ENCODE assay signal across 9 mouse cellular contexts in the genomic region with DNA sequence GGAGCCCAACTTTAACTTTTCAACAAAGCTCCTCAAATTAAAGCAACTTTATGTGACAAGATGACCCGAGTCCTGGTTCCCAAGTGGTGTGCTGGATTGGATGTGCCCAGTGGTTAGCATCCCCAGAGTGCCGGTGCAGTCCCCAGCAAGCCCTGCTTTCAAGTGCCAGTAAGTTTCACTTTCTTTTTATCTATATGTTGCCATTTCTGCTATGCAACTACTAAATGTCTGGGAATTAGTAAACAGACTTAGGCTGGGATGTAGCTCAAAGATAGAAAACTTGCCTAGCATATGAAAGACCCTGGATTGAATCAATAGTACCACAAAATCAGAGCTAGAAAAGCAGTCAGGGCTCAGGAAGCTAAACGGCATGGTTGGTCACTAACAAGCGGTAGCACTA. TPM values are rescaled to one million over a fixed set of nuclear protein-coding genes. Genes with fewer than 3 reads are reported as not detected.
A peak's percentile ranks its signal among the peaks of the same experiment; 100 is the strongest.
DNase-seq lines count a peak whose midpoint lies in the region; ATAC-seq and TF ChIP-seq lines count a peak whose summit lies in the region.
"Had no signal": no experiment of that assay in that cellular context is flagged by ENCODE, and none has a peak within 500 bp of the region (broad histone marks: within the 10 kb centered on the region; RNA-seq: fewer than 3 reads in every experiment).

No protein-coding gene starts in this region.

- peaks cover 14% of the 10 kb centered on the region for H3K4me1 ChIP-seq in neural tube, embryonic 11.5 days (ENCODE audit: control insufficient read depth, insufficient read depth, low read length)
- H3K4me1 ChIP-seq in embryonic facial prominence, embryonic 15.5 days, result peaks cover 15% of the 10 kb centered on the region
- H3K4me1 ChIP-seq in limb, embryonic 11.5 days (ENCODE audit: control insufficient read depth, insufficient read depth, low read length), result 0 out of 2 replicates have a peak, but pooled peaks cover 6% of the 10 kb centered on the region
- no peaks in the 10 kb centered on the region for H3K4me1 ChIP-seq in stomach, postnatal 0 days (replicated peaks; ENCODE audit: control insufficient read depth, insufficient read depth)
- peaks cover 5% of the 10 kb centered on the region for H3K4me1 ChIP-seq in thymus, adult 2 months (replicated peaks; ENCODE audit: control insufficient read depth, insufficient read depth, low read length)

- no peak overlapping the region for H3K27ac ChIP-seq in neural tube, embryonic 11.5 days (ENCODE audit: low read depth, low read length)
- H3K27ac ChIP-seq in embryonic facial prominence, embryonic 15.5 days (replicated peaks), result no peak overlapping the region
- H3K27ac ChIP-seq in limb, embryonic 11.5 days (replicated peaks; ENCODE audit: low read depth, low read length), result no peak overlapping the region
- no peak overlapping the region for H3K27ac ChIP-seq in stomach, postnatal 0 days (replicated peaks)
- H3K27ac ChIP-seq in thymus, adult 2 months (ENCODE audit: control insufficient read depth, insufficient read depth, low read length), result no peak overlapping the region

- no peak for TF ChIP-seq CTCF in stomach, postnatal 0 days (IDR thresholded peaks at IDR 0.05; ENCODE audit: low read depth)
- no peak for TF ChIP-seq CTCF in thymus, adult 2 months (IDR thresholded peaks at IDR 0.05; ENCODE audit: borderline replicate concordance, control insufficient read depth, extremely low read depth, insufficient read depth, low read length, poor library complexity)

- ATAC-seq in neural tube, embryonic 11.5 days (ENCODE audit: insufficient read depth, low FRiP score, low TSS enrichment), result no peak
- ATAC-seq in embryonic facial prominence, embryonic 15.5 days (ENCODE audit: insufficient number of reproducible peaks, low FRiP score, low TSS enrichment, low read depth), result no peak
- no peak for ATAC-seq in limb, embryonic 11.5 days (ENCODE audit: insufficient number of reproducible peaks, low FRiP score, low TSS enrichment, low read depth)
- no peak for ATAC-seq in stomach, postnatal 0 days (ENCODE audit: low FRiP score, low TSS enrichment)

- no peak overlapping the region; the same call in 1 of the 2 replicates for H3K4me2 ChIP-seq in neural tube, embryonic 11.5 days (ENCODE audit: low read depth)
- H3K4me2 ChIP-seq in embryonic facial prominence, embryonic 15.5 days (replicated peaks), result peak overlapping the region; percentile 64
- peak overlapping the region; percentile 15; the same call in 1 of the 2 replicates for H3K4me2 ChIP-seq in limb, embryonic 11.5 days (ENCODE audit: low read depth, severe bottlenecking)
- peak overlapping the region; percentile 88 for H3K4me2 ChIP-seq in stomach, postnatal 0 days (replicated peaks; ENCODE audit: low read depth)

- TF ChIP-seq POLR2A in thymus, adult 2 months (IDR thresholded peaks at IDR 0.05; ENCODE audit: control insufficient read depth, extremely low read depth, insufficient read depth, low read length, poor library complexity), result no peak

- H3K9ac ChIP-seq in neural tube, embryonic 11.5 days (ENCODE audit: low read length), result no peak overlapping the region
- no peak overlapping the region for H3K9ac ChIP-seq in embryonic facial prominence, embryonic 15.5 days
- H3K9ac ChIP-seq in limb, embryonic 11.5 days (ENCODE audit: low read length), result no peak overlapping the region; the same call in 1 of the 2 replicates
- H3K9ac ChIP-seq in stomach, postnatal 0 days (ENCODE audit: low read length), result no peak overlapping the region

- no peaks in the 10 kb centered on the region for H3K9me3 ChIP-seq in neural tube, embryonic 11.5 days (ENCODE audit: control insufficient read depth, low read length)
- no peaks in the 10 kb centered on the region for H3K9me3 ChIP-seq in embryonic facial prominence, embryonic 15.5 days (replicated peaks)
- no peaks in the 10 kb centered on the region for H3K9me3 ChIP-seq in limb, embryonic 11.5 days (ENCODE audit: control insufficient read depth, low read length)
- H3K9me3 ChIP-seq in stomach, postnatal 0 days (ENCODE audit: control insufficient read depth, low read length), result no peaks in the 10 kb centered on the region

- H3K4me3 ChIP-seq in neural tube, embryonic 11.5 days (ENCODE audit: low read depth, low read length), result 0 out of 2 replicates have a peak overlapping the region, but pooled peaks have one; percentile 96
- H3K4me3 ChIP-seq in embryonic facial prominence, embryonic 15.5 days (replicated peaks), result peak overlapping the region; percentile 100; the same call in 1 of the 2 replicates
- no peak overlapping the region for H3K4me3 ChIP-seq in limb, embryonic 11.5 days (ENCODE audit: low read depth, low read length)
- no peak overlapping the region for H3K4me3 ChIP-seq in stomach, postnatal 0 days (ENCODE audit: low read depth, low read length)
- H3K4me3 ChIP-seq in thymus, adult 2 months (ENCODE audit: control insufficient read depth, insufficient read depth, low read length), result no peak overlapping the region

- no peaks in the 10 kb centered on the region for H3K27me3 ChIP-seq in neural tube, embryonic 11.5 days (ENCODE audit: control insufficient read depth, insufficient read depth, low read length)
- H3K27me3 ChIP-seq in embryonic facial prominence, embryonic 15.5 days, result no peaks in the 10 kb centered on the region
- no peaks in the 10 kb centered on the region for H3K27me3 ChIP-seq in limb, embryonic 11.5 days (ENCODE audit: control insufficient read depth, insufficient read depth, low read length)
- H3K27me3 ChIP-seq in stomach, postnatal 0 days (ENCODE audit: control insufficient read depth, insufficient read depth, low read length), result no peaks in the 10 kb centered on the region
- no peaks in the 10 kb centered on the region for H3K27me3 ChIP-seq in thymus, adult 2 months (ENCODE audit: control insufficient read depth, insufficient read depth, low read length)

- TF ChIP-seq EP300 in stomach, postnatal 0 days (optimal IDR thresholded peaks at IDR 0.05), result no peak

- H3K36me3 ChIP-seq in neural tube, embryonic 11.5 days (ENCODE audit: control insufficient read depth, insufficient read depth, low read length), result no peaks in the 10 kb centered on the region
- peaks cover 6% of the 10 kb centered on the region; the same call in 1 of the 2 replicates for H3K36me3 ChIP-seq in embryonic facial prominence, embryonic 15.5 days
- H3K36me3 ChIP-seq in limb, embryonic 11.5 days (ENCODE audit: control insufficient read depth, insufficient read depth, low read length), result no peaks in the 10 kb centered on the region
- no peaks in the 10 kb centered on the region for H3K36me3 ChIP-seq in stomach, postnatal 0 days (ENCODE audit: control insufficient read depth, insufficient read depth, low read length)
- H3K36me3 ChIP-seq in thymus, adult 2 months (ENCODE audit: control insufficient read depth, insufficient read depth, low read length), result no peaks in the 10 kb centered on the region

- DNase-seq in neural tube, embryonic 11.5 days (ENCODE audit: low spot score), result no peak
- no peak for DNase-seq in neural tube, embryonic 10.5 days (ENCODE audit: extremely low spot score, low spot score)
- no peak for DNase-seq in limb, embryonic 11.5 days (ENCODE audit: low spot score)
- DNase-seq in stomach, postnatal 0 days (ENCODE audit: low spot score), result no peak
- no peak for DNase-seq in frontal cortex, postnatal 10 days (ENCODE audit: low spot score in 2 of 2)
- DNase-seq in thymus, adult 2 months, result no peak
- DNase-seq: cerebellum, adult 11-12 months; thymus, adult 18-20 months had no signal

- whole genome bisulfite sequencing in neural tube, embryonic 11.5 days, result 75% methylated on average over 4 of the region's 4 CpGs
- WGBS in embryonic facial prominence, embryonic 15.5 days, result 71% methylated on average over 4 of the region's 4 CpGs
- WGBS in limb, embryonic 11.5 days, result 73% methylated on average over 4 of the region's 4 CpGs
- 56% methylated on average over 4 of the region's 4 CpGs for WGBS in stomach, postnatal 0 days
- WGBS in thymus, adult 2 months, result 35% methylated on average over 4 of the region's 4 CpGs

RNA-seq across cellular contexts. Expression of gene Wdr43, which starts 2.3 kb away (rescaled TPM):
- polyA plus RNA-seq in neural tube, embryonic 11.5 days (2014; fragmentation: Nextera tagmentation; extraction: Ambion mirVana), result 89.9 and 91.9 TPM in 2 replicates
- 65.0 and 70.6 TPM in 2 replicates for polyA plus RNA-seq in embryonic facial prominence, embryonic 15.5 days (2015; fragmentation: Nextera tagmentation; extraction: Ambion mirVana)
- 104 and 106 TPM in 2 replicates for polyA plus RNA-seq in limb, embryonic 11.5 days (2014; fragmentation: Nextera tagmentation; extraction: Ambion mirVana)
- 28.0 and 30.6 TPM in 2 replicates for polyA plus RNA-seq in stomach, postnatal 0 days (2015; fragmentation: Nextera tagmentation; extraction: Ambion mirVana)
- polyA plus RNA-seq in thymus, adult 2 months (2012; rRNA removed), result 16.1 and 20.5 TPM in 2 replicates

RNA-seq across cellular contexts. Expression of gene Togaram2, which starts 55.1 kb away (rescaled TPM):
- not detected in 2 replicates for polyA plus RNA-seq in neural tube, embryonic 11.5 days (2014; fragmentation: Nextera tagmentation; extraction: Ambion mirVana)
- 3.1 and 5.3 TPM in 2 replicates for polyA plus RNA-seq in embryonic facial prominence, embryonic 15.5 days (2015; fragmentation: Nextera tagmentation; extraction: Ambion mirVana)
- not detected in 2 replicates for polyA plus RNA-seq in limb, embryonic 11.5 days (2014; fragmentation: Nextera tagmentation; extraction: Ambion mirVana)
- polyA plus RNA-seq in stomach, postnatal 0 days (2015; fragmentation: Nextera tagmentation; extraction: Ambion mirVana), result 0.55 and 0.68 TPM in 2 replicates
- polyA plus RNA-seq in thymus, adult 2 months (2012; rRNA removed), result 0.26 and 0.51 TPM in 2 replicates

Comparison
In these comparisons a context has a peak if more than half of its experiments do, and no peak if none do; other contexts are left out.
1. H3K4me3 ChIP-seq: peak in neural tube, embryonic 11.5 days (single experiment) and embryonic facial prominence, embryonic 15.5 days (single experiment); none in limb, embryonic 11.5 days (single experiment), stomach, postnatal 0 days (single experiment) and thymus, adult 2 months (single experiment).